Mouse (Mus musculus): ENCODE data around the gene Nup98.

Nup98 gene

GRCm38 (mm10) chr7:102209756-102210721 is at the start of gene Nup98, which contains the start of gene Pgap2:
Nup98 (minus strand) TSS chr7:102210176.
Pgap2 (plus strand) TSS chr7:102210208.
- peak; percentile 98 for DNase-seq (ENCODE audit: low read depth, low spot score)

GRCm38 (mm10) chr7:102258753-102259152 is 48.8 kb upstream of the Nup98 start:
- DNase-seq (ENCODE audit: low read depth, low spot score) = no peak

GRCm38 (mm10) chr7:102258189-102258588 is 48.2 kb upstream of the Nup98 start:
- DNase-seq (ENCODE audit: low read depth, low spot score) = no peak

GRCm38 (mm10) chr7:102256636-102257035 is 46.7 kb upstream of the Nup98 start:
- DNase-seq (ENCODE audit: low read depth, low spot score) = no peak

GRCm38 (mm10) chr7:102255954-102256353 is 46.0 kb upstream of the Nup98 start, which contains the start of gene Rhog:
Rhog (minus strand) TSS chr7:102256054.
- DNase-seq (ENCODE audit: low read depth, low spot score) = no peak

GRCm38 (mm10) chr7:102253631-102254030 is 43.7 kb upstream of the Nup98 start:
- no peak for DNase-seq (ENCODE audit: low read depth, low spot score)

GRCm38 (mm10) chr7:102250631-102251214 is 40.7 kb upstream of the Nup98 start:
- DNase-seq (ENCODE audit: low read depth, low spot score) = peak; percentile 58

GRCm38 (mm10) chr7:102249896-102250630 is 40.1 kb upstream of the Nup98 start:
- peak; percentile 45 for DNase-seq (ENCODE audit: low read depth, low spot score)

- no peak for DNase-seq (ENCODE audit: low read depth, low spot score)
These were observed 39.5 kb upstream of the Nup98 start for GRCm38 (mm10) chr7:102249531-102249895.

- no peak for DNase-seq (ENCODE audit: low read depth, low spot score)
These were observed 38.9 kb upstream of the Nup98 start for GRCm38 (mm10) chr7:102248691-102249404.

GRCm38 (mm10) chr7:102246956-102247797 is 37.2 kb upstream of the Nup98 start:
- DNase-seq (ENCODE audit: low read depth, low spot score) = no peak

GRCm38 (mm10) chr7:102246265-102246664 is 36.3 kb upstream of the Nup98 start:
- DNase-seq (ENCODE audit: low read depth, low spot score) = no peak

- DNase-seq (ENCODE audit: low read depth, low spot score) = no peak
These were observed 35.8 kb upstream of the Nup98 start for GRCm38 (mm10) chr7:102245775-102246174.

- no peak for DNase-seq (ENCODE audit: low read depth, low spot score)
These were observed 35.0 kb upstream of the Nup98 start for GRCm38 (mm10) chr7:102244782-102245535.

GRCm38 (mm10) chr7:102243870-102244269 is 33.9 kb upstream of the Nup98 start:
- no peak for DNase-seq (ENCODE audit: low read depth, low spot score)

GRCm38 (mm10) chr7:102242917-102243316 is 32.9 kb upstream of the Nup98 start:
- DNase-seq (ENCODE audit: low read depth, low spot score) = no peak

- no peak for DNase-seq (ENCODE audit: low read depth, low spot score)
These were observed 32.4 kb upstream of the Nup98 start for GRCm38 (mm10) chr7:102242371-102242770.

- DNase-seq (ENCODE audit: low read depth, low spot score) = no peak
These were observed 29.6 kb upstream of the Nup98 start for GRCm38 (mm10) chr7:102239591-102239990.

GRCm38 (mm10) chr7:102238686-102239286 is 28.8 kb upstream of the Nup98 start:
- DNase-seq (ENCODE audit: low read depth, low spot score) = peak; percentile 62

All from telencephalon, adult 2 months (tissue).